Mouse (Mus musculus) kidney, adult 2 months (tissue): Measurements from ENCODE around the gene Dmac2. TPM values are rescaled to one million over a fixed set of nuclear protein-coding genes. Genes with fewer than 3 reads are reported as not detected.

Experiments
- DNase-seq: peaks from one replicate; pipeline ENCODE4 v3.0.0; 2021
- H3K27ac ChIP-seq: fragments of 200-500 bp; 2 replicates; pipeline ENCODE4 v1.5.1; 2012; ENCODE audit warnings: low read depth, low read length, control low read depth, inconsistent platforms; ENCODE audit not compliant: insufficient read depth
- H3K27me3 ChIP-seq: fragments of 200-500 bp; replicated peaks from 2 replicates; pipeline ENCODE4 v1.6.1; 2012; ENCODE audit warnings: mild to moderate bottlenecking, moderate library complexity, low read length, inconsistent platforms; ENCODE audit not compliant: control insufficient read depth, insufficient read depth
- H3K36me3 ChIP-seq: fragments of 200-500 bp; 2 replicates; pipeline ENCODE4 v1.6.1; 2012; ENCODE audit warnings: mild to moderate bottlenecking, moderate library complexity, low read length, inconsistent platforms; ENCODE audit not compliant: control insufficient read depth, insufficient read depth
- H3K4me1 ChIP-seq: fragments of 200-500 bp; 2 replicates; pipeline ENCODE4 v1.6.1; 2011; ENCODE audit warnings: low read length; ENCODE audit not compliant: control insufficient read depth, insufficient read depth
- H3K4me3 ChIP-seq: fragments of 200-500 bp; 2 replicates; pipeline ENCODE4 v1.5.1; 2011; ENCODE audit warnings: mild to moderate bottlenecking, low read depth, low read length, control low read depth; ENCODE audit not compliant: insufficient read depth
- CTCF ChIP-seq: fragments of 200-500 bp; conservative IDR thresholded peaks from 2 replicates; pipeline ENCODE4 v1.5.1; 2011; ENCODE audit warnings: low read depth, mild to moderate bottlenecking, control low read depth, low read length, moderate library complexity, mixed read lengths; ENCODE audit not compliant: insufficient read depth, insufficient read length
- POLR2A ChIP-seq: fragments of 200-500 bp; IDR thresholded peaks from one replicate; pipeline ENCODE4 v1.6.1; 2011; ENCODE audit warnings: low read depth, low read length, control low read depth
- WGBS: fragments of 180-500 bp; shearing (Covaris S2); methylation state at CpG from one replicate; pipeline ENCODE4 v1.1.7; 2018; 5-methylcytosine and 5-hydroxymethylcytosine counted together
- polyA plus RNA-seq: library from polyadenylated mRNA; depleted of rRNA; stranded (reverse); fragments of >200 nt; gene quantifications from 2 replicates; pipeline ENCODE4 v1.2.3, GENCODE M21; 2012

The Dmac2 gene
- polyA plus RNA-seq, 1 experiment: 114 TPM

DNA sequence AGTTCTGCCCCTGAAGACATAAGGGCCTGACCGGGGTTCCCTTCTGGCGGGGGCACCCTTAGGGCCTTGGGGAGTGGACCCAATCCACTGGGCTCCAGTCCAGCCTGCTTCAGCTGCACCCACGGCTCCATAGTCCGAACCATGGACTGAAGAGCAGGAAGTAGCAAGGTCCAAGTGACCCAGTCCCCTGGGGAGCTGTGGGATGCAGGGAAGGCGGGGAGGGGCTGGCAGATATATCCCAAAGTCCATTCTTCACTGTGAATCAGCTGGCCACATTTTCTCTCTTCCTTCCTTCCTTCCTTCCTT is 3.6 kb upstream of the Dmac2 start, which contains the start of gene Erich4:
Erich4 (minus strand) TSS at position 187 of the 306 bp plus-strand sequence.
- Histone ChIP-seq H3K4me1 (peaks cover 12% of the 10 kb centered on the region; the same call in 1 of the 2 replicates), H3K36me3 (no peaks in the 10 kb centered on the region), H3K27ac (peak within 1 kb of the TSS; percentile 83), H3K4me3 (peak within 1 kb of the TSS; percentile 52), H3K27me3 (no peaks in the 10 kb centered on the region)
- DNase-seq: peak; percentile 94
- no peak for TF ChIP-seq CTCF
- TF ChIP-seq POLR2A: no peak
- WGBS: 40% methylated on average over 5 of the region's 5 CpGs

DNA sequence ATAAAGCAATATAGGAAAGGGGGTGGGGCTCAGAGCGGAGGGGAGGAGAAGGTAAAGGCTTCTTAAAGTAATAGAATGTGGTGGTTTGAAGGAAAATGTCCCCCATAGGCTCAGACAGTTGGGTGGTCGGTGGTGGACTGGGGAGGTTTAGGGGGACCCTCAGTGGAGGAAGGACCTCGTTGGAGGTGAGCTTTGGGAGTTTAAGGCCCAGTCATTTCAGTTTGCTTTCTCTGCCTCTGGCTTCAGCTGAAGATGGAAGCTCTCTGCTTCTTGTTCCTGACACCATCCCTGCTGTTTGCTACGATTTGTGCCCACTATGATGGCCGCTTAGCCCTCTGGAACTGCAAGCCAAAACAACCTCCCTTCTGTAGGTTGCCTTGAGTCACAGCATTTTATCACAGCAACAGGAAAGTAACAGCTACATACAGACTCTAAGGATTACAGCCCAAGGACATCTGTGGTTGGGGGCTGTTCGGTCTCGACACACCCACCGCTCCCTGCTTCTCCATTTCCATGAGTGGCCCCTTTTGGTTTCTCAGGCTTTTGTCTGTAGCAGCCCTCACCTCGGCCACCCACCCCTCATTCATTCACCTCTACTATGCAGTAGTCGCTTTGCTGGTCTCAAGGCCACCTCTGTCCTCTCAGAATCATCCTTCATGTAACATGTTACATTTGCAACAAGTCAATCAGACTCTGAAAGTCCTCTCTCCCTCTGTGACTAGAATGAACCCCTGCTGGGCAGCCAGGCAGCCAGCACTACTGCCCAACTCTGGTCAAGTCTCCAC is 1.6 kb upstream of the Dmac2 start:
- no peaks in the 10 kb centered on the region for H3K36me3 ChIP-seq
- no peak overlapping the region for H3K4me3 ChIP-seq
- WGBS: 89% methylated on average over 10 of the region's 10 CpGs
- peaks cover 12% of the 10 kb centered on the region; the same call in 1 of the 2 replicates for H3K4me1 ChIP-seq
- no peak for DNase-seq
- TF ChIP-seq CTCF (no peak), POLR2A (no peak)
- no peak overlapping the region for H3K27ac ChIP-seq
- no peaks in the 10 kb centered on the region for H3K27me3 ChIP-seq

DNA sequence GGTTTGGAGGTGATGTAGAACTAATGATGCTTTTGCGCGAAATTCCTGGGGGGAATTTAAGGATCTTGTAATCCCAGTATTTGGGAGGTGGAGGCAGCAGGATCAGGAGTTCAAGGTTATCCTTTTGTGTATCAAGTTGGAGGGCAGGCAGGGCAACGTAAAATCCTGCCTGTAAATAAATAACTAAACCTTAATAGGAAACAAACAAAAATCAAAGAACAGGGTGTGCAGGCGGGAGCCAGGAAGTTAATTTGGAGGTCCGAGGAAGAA is 443 bp downstream of the Dmac2 start:
- TF ChIP-seq POLR2A: no peak
- no peak for TF ChIP-seq CTCF
- Histone ChIP-seq H3K36me3 (no peaks in the 10 kb centered on the region), H3K27ac (peak overlapping the region; percentile 73), H3K27me3 (no peaks in the 10 kb centered on the region), H3K4me1 (peaks cover 12% of the 10 kb centered on the region; the same call in 1 of the 2 replicates), H3K4me3 (peak overlapping the region; percentile 60)
- whole genome bisulfite sequencing: 8% methylated on average over 5 of the region's 5 CpGs
- DNase-seq: no peak

DNA sequence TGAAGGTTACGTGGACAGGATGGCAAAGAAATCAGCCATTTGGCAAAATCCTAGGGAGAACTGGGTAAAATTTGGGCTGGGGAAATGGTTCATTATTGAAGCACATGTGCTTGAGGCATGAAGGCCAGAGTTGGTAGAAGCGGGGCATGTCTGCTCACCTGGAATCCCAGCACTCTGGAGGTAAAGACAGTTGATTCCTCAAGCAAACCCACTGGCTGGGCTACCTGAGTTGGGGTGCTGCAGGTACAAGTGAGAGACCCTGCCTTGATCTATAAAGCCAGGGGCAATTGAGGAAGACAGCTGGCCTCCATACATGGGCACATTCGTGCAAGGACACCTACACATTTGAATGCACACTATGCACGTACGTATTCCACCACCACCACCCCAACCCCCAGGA is 887 bp downstream of the Dmac2 start:
- peak overlapping the region; percentile 60 for H3K4me3 ChIP-seq

DNA sequence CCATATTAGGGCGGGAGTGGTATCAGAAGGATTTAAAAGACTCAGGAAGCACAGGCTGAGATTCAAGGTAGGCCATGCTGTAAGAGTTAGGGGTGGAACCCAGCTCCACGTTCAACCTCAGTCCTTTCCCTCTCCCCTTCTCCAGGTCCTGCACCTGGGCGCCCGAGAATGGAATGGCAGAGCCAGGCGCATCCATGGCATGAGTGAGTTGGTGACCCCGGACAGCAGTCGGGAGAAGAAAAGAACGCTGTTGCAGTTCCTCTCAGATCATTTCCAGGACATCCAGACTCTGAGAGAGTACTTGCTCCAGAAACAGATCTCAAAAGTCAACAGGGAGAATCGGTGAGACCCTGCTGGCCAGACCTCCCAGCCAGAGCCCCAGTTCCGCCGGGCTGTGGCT is 1.5 kb downstream of the Dmac2 start:
- H3K27me3 ChIP-seq: no peaks in the 10 kb centered on the region
- no peaks in the 10 kb centered on the region for H3K36me3 ChIP-seq
- DNase-seq: no peak
- peaks cover 12% of the 10 kb centered on the region; the same call in 1 of the 2 replicates for H3K4me1 ChIP-seq
- TF ChIP-seq CTCF: no peak
- TF ChIP-seq POLR2A: no peak
- 89% methylated on average over 11 of the region's 11 CpGs for WGBS
- H3K4me3 ChIP-seq: no peak overlapping the region
- no peak overlapping the region for H3K27ac ChIP-seq

More for the DNA sequence above, 887 bp downstream of the Dmac2 start:
- WGBS: 75% methylated on average over 5 of the region's 5 CpGs
- no peak for DNase-seq
- Histone ChIP-seq H3K27ac (peak overlapping the region; percentile 73; the same call in 1 of the 2 replicates), H3K4me1 (peaks cover 12% of the 10 kb centered on the region; the same call in 1 of the 2 replicates), H3K27me3 (no peaks in the 10 kb centered on the region), H3K36me3 (no peaks in the 10 kb centered on the region)
- TF ChIP-seq POLR2A (no peak), CTCF (no peak)

DNA sequence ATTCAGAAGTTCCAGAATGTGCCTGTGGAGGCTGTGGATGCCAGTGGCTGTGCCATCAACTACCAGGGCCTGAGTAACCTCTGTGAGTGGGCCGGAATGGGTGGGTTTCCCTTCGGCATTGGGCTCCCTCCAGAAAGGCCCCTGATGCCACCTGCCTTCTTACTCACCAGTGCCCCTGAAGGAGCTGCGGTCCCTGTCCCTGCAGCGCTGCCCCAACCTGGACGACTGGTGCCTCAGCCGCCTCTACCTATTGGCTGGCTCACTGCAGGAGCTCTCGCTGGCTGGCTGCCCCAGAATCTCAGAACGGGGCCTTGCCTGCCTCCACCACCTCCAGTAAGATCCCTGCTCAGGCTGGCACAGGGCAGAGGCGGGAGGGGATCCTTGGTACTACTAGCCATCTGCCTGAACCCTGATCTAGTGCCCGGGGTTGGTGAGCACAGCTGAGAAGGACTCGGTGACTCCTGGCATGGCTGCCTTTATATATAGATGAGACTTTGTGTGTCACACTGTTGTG is 4.7 kb downstream of the Dmac2 start:
- WGBS: 86% methylated on average over 11 of the region's 11 CpGs
- no peak for TF ChIP-seq POLR2A
- TF ChIP-seq CTCF: no peak

DNA sequence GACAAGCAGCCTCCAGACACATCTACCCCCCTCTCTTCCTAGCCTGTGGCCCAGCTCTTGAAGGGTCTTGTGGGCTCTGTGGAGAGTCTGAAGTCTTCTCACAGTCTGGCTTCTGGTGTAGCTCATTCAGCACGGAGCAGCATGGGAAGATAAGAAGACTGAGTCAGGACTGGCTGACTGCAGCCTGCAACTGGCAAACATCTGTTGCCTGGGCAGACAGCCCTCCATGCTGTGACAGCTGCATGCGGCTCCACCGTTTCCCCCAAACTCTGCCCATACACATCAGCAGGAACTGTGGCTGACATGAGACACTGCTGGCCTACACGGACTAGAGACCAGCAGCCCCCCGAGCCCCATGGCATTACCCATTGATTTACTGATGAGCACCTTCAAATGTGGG is 5.6 kb downstream of the Dmac2 start:
- H3K27ac ChIP-seq: no peak overlapping the region
- no peak for DNase-seq
- H3K4me3 ChIP-seq: no peak overlapping the region
- no peaks in the 10 kb centered on the region for H3K36me3 ChIP-seq
- TF ChIP-seq CTCF: no peak
- TF ChIP-seq POLR2A: no peak
- no peaks in the 10 kb centered on the region for H3K27me3 ChIP-seq
- H3K4me1 ChIP-seq: peaks cover 4% of the 10 kb centered on the region; the same call in 1 of the 2 replicates
- 78% methylated on average over 5 of the region's 5 CpGs for WGBS

More for the DNA sequence above, 4.7 kb downstream of the Dmac2 start:
- no peaks in the 10 kb centered on the region for H3K27me3 ChIP-seq
- H3K4me1 ChIP-seq: peaks cover 4% of the 10 kb centered on the region; the same call in 1 of the 2 replicates
- H3K4me3 ChIP-seq: no peak overlapping the region
- DNase-seq: no peak
- no peak overlapping the region for H3K27ac ChIP-seq
- H3K36me3 ChIP-seq: no peaks in the 10 kb centered on the region
